Mouse (Mus musculus): Measurements from ENCODE around the gene Six3.

DNA sequence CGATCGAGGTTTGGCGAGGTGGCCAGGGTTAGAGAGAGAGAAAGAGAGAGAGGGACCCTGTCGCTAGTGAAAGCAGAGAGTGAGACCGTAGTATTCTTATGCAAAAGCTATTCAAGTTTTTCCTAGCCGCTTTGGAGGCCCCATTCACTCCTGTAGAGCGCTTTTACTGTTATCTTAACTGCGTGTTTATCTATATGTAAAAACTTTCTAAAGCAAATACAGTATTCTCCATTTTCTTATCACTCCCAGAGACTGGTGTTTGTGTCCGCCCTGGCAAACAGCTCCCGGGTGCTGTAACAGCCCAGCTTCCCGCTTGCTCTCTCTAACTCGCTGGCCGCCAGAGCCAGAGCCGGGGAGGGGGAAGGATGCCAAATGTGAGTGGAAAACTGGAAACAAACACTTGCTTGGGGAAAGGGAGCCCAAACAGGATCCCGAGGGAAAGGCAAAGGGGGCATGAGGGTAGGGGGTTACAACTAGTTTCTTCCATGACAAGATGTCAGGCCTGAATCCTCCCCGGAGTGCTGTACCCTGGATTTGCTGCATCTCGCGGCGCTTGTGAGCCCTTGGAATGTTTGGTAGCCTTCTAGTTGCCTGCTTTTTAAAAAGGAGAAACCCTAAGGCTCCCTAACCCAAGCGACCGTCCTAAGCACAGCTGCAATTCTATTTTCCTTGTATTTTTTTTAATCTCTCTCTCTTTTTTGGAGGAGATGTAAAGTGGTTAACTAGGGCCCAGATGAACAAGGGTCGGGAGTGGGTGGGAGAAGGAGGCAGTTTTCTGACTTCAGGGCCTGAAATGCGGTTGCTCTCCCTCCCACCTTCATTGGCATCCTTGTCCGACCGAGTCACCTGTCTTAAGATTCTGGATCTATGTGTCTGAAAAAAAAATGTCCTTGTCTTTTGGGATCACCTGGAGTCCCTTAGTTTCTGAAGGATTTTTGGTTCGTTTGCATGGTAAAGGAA is 11.9 kb downstream of the Six3 start:
- no peak for TF ChIP-seq EP300 (optimal IDR thresholded peaks at IDR 0.05)
- TF ChIP-seq CTCF (IDR thresholded peaks at IDR 0.05; ENCODE audit: low read depth): no peak

All from stomach, postnatal 0 days (tissue).